Mouse (Mus musculus): Measurements from ENCODE around the gene Cltc.
A peak's percentile ranks its signal among the peaks of the same experiment; 100 is the strongest.
"Not testable (repeated sequence)": the region's sequence is repeated elsewhere in the genome, so short reads cannot be mapped to it uniquely, and the experiment has no call there.

Cltc gene

GRCm38 (mm10) chr11:86757480-86758371 lies at the start of gene Cltc:
Cltc (minus strand) TSS chr11:86757565.
- peak; percentile 99 for DNase-seq (ENCODE audit: low read depth)

DNA sequence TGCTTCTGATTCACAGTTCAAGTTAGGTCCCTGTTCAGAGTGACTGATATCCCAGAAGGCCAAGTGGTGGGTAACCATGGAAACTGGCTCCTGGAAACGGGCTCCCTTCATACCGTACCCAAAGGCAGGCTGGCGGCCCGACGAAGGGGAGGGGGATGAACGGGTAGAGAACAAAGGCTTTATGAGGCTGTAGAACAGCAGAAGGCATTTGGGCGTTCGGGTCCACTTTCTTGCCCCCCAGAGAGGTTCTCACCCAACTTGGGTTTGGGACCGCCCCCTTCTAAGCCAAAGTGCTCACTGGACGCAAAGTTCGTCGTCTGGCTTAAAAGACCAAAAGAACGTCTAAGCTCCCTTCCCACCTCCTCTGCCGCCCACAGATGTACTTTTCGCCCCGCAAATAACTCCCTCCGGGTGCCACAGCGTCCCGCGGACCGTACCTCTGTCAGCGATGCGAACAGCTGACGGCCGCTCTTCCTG lies 49.7 kb upstream of the Cltc start:
- peak; percentile 68 for DNase-seq (ENCODE audit: low read depth)

DNA sequence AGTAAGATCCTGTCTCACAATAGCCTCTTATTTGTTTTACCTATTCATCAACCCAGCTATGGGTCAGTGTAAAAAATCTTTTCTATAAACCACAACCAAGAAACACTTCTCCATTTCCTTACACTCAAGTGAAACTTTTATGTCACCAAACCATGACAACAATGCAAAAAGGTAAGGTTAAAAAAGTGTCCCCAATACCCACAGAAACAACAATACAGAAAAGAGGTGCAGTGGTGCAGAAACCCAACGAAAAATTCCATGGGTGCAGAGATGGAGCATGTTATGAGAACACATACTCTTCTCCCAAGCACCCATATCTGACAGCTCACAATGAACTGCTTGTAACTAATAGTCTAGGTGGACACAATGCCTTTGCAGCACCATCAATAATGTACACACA lies 36.8 kb upstream of the Cltc start:
- DNase-seq (ENCODE audit: low read depth): no peak

GRCm38 (mm10) chr11:86787436-86787835 lies 30.1 kb upstream of the Cltc start:
- not testable (repeated sequence) for DNase-seq (ENCODE audit: low read depth)

GRCm38 (mm10) chr11:86785767-86786166 lies 28.4 kb upstream of the Cltc start:
- DNase-seq (ENCODE audit: low read depth): peak; percentile 31

GRCm38 (mm10) chr11:86769884-86770283 lies 12.5 kb upstream of the Cltc start:
- DNase-seq (ENCODE audit: low read depth): no peak

DNA sequence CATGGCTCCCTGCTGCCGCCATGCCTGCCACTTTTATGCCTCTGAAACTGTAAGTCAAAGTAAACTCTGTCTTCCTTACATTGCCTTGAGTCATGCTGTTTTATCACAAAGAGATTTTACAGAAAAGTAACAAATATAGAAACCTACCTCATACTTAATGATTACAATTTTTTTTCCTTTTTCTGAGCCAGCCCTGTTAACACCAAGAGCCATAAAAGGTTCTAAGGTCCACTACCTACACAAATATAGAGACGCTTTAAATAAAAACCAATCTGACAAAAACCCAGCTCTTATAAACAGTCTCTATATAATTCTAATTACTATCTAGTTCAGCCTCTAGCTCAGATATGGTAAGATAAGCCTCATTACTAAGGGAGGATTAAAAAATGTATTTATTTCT lies 7.1 kb upstream of the Cltc start:
- no peak for DNase-seq (ENCODE audit: low read depth)

DNA sequence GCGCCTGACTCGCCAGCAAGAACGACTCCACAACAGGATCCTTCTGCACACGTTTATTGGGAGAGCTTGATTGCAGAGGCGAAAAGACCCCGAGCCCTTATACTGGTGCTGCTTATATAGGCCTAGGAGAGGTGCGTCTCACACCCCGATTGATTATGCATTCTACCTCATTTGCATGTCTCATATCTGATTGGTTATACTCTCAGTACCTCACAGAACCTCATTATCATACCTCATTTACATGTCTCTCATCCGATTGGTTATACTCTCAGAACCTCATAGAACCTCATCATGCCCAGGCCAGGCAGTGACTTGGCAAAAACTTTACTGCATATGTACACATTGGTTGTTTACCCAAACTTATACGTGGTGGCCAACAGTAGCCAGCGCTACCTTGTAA lies 5.8 kb upstream of the Cltc start:
- not testable (repeated sequence) for DNase-seq (ENCODE audit: low read depth)

DNA sequence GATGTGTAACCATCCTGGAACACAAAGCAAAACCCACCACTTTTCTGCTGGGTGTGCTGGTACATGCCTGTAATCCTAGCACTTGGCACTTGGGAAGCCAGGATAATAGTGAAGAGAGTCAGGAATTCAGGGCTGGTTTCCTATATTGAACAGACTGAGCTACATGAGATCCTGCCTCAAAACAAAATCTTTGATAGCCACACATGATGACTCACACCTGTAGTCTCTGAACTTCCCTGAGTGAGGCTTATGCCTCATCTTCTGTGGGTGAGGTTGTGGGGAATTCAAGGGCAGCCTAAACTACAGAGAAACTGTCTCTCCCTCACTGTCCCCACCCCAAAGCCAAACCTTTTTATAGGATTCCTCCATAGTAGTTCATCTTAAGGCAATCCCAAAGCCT lies 3.0 kb upstream of the Cltc start:
- peak; percentile 71 for DNase-seq (ENCODE audit: low read depth)

DNA sequence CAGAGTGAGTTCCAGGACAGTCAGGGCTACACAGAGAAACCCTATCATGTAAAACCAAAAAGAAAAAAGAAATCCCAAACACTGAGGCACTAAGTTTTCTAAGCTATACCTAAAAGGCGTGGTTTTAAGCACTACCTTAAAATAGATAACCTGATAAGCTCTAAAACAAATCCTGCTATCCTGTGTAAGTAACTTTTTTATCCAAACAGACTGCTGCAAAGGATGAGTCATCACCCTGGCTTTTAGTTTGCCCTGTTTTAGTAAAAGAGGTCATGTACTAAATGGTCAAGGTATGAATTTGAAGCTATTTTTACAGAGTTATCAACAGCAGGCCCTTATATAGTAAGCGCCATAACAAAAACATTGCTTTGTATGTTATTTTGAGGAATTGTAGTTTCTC lies 2.5 kb upstream of the Cltc start:
- DNase-seq (ENCODE audit: low read depth): peak; percentile 55

- DNase-seq (ENCODE audit: low read depth): peak; percentile 31
Observed at GRCm38 (mm10) chr11:86759226-86759625, 1.9 kb upstream of the Cltc start.

DNA sequence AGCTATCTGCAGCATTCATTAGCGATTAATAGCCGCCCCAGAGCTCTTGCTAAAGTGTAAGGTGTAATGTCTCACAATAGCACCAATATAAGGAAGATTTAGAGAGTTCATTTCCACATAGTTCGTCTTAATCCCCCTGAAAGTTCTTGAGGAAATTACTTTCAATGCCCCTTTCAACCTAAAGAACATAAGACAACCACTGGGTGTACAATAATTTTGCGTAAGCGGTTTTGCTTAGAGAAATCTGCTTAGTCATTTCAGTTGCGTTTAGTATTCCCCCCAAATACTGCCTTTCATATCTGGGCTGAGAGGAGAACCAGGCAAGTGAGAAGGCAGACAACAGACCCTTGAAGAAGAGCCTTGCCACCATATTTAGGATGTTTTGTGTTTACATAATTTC lies 1.2 kb upstream of the Cltc start:
- DNase-seq (ENCODE audit: low read depth): peak; percentile 89

DNA sequence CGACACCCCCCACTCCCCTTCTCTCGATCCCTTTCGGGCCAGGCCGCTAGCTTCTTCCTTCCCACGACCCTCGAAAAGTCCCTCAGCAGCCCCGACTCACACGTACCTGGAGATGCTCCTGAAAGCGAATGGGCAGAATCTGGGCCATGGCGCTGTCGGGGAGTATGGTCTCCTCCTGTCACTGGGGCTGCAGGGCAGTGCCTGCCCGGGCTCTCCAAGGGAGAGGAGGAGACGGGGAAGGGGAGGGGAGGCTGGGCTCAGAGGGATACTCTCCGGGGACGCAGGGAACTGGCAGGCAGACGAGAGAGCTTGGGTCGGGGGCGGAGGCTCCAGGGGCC lies 254 bp downstream of the Cltc start:
- no peak for DNase-seq (ENCODE audit: low read depth)

DNA sequence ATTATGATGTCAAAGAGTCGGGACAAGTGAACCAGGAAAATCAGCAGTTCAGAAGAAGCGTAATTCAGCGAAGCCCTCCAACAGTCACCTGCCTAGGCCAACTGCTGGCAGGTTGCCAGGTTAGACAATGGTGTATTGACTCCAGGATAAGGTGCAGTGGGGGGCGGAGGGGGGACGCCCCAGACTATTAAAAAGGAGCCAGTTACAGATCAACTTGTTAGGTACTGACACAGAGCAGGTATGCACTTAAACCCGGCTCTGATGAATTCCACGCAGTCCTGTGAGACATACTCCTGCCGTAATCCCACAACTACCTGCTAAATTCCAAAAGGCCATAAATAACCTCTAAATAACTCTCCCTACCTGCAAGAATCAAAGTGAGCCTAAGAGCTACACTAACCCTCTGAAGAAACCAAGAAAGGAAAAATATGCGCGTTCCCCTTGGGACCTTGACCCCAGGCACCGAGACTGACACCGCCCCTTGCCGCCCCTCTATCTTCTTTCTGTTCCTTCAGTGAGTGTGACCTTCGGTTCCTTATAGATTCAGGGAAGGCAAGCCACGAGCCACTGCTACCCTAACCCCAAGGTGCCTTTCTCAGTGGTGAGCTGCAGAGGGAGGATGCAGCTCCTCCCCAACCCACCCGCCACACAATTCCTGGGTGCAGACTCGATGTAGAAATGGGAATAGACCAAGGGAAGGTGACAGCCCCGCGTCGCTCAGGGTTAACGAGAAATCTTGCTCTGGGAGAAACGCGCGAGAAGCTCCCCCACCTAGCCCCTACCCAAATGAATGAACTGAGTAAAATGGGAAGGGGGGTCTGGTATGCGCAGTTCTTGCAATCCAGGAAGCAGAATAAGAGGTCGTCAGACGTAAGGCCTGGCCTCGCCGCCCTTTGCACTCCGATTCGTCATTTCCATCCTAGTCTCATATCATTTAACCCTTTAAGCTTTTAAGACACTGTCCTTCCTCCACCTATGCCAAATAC lies 916 bp downstream of the Cltc start:
- DNase-seq (ENCODE audit: low read depth): peak; percentile 89

DNA sequence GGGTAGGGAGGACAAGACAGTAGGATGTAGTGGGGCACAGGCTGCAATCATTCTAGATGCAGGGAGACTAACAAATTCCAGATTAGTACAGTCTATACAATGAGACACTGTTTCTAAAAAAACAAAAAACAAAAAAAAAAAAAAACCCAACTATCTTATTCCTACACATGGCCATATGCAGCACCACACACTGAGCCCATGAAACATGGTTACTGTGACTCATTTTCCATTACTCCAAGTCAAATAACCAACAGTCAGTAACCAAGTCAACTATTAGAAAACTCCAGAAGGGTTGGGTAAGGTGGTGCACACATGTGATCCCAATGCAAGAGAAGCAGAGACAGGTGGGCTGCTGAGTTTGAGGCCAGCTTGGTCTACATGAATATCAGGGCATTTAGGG lies 5.0 kb downstream of the Cltc start:
- DNase-seq (ENCODE audit: low read depth): peak; percentile 69

- no peak for DNase-seq (ENCODE audit: low read depth)
Observed at GRCm38 (mm10) chr11:86751010-86751409, 6.4 kb downstream of the Cltc start.

DNA sequence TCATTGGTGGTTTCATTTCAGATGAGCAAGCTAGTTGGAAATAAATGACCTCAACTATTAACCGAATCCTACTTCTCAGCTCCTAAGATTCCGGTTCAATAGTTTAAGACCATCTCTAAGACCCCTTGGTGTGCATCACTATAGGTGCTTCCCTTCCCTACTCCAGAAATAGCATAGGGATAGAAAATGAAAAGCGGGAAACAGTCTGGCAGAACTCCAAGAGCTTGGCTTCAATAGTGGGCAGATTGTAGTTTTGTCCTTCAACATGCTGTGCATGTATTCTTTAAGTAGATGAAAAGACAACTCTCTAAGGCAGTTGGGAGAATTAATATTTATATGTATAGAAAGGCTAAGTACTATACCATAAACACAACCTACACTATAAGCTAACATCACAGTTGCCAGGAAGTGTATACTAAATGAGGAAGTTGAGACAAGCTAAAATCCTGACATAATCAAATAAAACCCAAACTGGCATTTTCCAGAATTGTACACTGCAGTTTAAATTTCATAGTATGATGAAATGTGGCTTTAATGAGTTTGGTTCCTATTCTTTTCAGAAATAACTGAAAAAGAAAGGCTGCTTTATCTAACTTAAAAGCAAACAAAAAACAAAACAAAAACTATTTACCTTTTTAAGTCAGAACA lies 7.5 kb downstream of the Cltc start:
- peak; percentile 64 for DNase-seq (ENCODE audit: low read depth)

DNA sequence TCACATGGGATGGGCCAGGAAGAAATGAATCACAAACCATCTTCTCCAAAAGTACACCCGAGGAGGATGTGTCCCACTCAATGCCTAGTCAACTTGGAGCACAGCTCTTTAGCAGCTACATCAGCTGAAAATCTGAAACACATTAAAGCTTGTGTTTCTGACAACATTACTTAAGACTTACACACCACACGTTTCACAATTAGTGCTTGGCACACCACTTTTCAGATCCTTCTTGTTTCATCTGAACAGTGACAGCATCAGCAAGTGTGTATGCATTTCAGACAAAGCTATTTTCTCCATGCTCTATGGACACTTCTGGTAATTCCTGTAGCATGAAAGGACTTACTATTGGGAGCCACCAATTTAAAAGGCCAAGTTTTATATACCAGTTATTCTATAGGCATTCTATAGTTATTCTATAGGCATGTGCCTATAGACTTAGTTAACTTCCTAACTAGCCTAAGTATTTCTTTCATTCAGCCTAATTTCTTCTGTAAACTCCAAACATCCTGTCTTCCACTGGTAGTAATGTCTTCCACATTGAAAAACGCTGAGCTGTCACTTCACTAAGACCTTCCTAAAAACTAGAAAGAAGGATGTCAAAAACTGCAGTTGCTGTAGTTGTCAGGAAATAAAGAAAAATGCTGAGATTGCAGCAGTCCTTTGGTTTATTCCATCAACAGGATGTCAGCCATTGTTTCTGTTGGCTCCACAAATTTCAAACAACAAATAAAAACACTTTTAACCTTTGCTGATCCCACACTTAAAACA lies 11.5 kb downstream of the Cltc start:
- peak; percentile 47 for DNase-seq (ENCODE audit: low read depth)

DNA sequence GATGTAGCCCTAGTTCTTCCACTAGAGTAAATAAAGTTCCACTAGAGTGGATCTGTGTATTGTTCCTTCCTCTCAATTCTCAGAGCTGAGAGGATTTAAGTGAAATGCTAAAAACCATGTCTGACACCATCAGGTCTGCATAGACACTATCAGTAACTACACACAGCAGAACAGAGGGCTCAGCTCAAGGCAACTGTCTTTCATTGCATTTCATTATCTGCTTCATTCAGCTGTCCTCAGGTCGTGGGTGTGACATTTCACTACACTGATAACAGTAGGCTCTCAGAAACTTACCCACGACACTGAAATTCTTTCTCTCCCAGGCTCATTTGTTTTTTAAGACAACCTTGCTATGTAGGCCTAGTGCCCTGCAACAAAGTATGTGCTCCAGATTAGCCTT lies 14.8 kb downstream of the Cltc start:
- peak; percentile 55 for DNase-seq (ENCODE audit: low read depth)

GRCm38 (mm10) chr11:86741505-86741904 lies 15.9 kb downstream of the Cltc start:
- no peak for DNase-seq (ENCODE audit: low read depth)

GRCm38 (mm10) chr11:86739470-86739869 lies 17.9 kb downstream of the Cltc start:
- no peak for DNase-seq (ENCODE audit: low read depth)
